ENCODE assay signal across 8 mouse cellular contexts in the genomic region with DNA sequence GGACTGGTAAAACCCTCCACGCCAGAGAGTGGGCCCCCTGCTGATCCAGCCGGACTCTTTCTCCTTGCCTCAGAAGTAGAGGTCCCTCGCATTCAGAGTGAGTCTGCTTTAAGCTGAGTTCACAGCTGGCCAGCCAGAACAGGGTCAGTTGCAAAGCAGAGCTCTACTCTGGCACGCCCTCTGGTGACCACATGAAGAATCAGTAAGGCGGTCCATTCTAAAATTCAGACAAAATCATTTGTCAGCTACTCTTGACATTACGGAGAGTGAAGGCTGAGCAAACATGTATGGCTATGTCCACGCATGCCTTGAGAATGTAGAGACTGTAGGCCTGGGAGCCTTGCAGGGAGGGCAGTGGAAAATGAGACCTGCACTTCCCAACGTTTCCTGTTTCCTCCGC. TPM values are rescaled to one million over a fixed set of nuclear protein-coding genes. Genes with fewer than 3 reads are reported as not detected.
DNase-seq lines count a peak whose midpoint lies in the region; ATAC-seq lines count a peak whose summit lies in the region.

No protein-coding gene starts in this region.

- no peak overlapping the region for H3K4me3 ChIP-seq in kidney, embryonic 15.5 days (replicated peaks)
- H3K4me3 ChIP-seq in liver, embryonic 12.5 days: no peak overlapping the region
- no peak overlapping the region for H3K4me3 ChIP-seq in stomach, embryonic 15.5 days (replicated peaks)

- ATAC-seq in kidney, embryonic 15.5 days (replicated peaks; ENCODE audit: low FRiP score): no peak; the same call in 1 of the 2 replicates
- ATAC-seq in granulocyte monocyte progenitor cell, adult 5-6 weeks (replicated peaks; ENCODE audit: poor library complexity, severe bottlenecking): peak; percentile 84
- ATAC-seq in liver, embryonic 12.5 days: peak; percentile 64
- ATAC-seq in stomach, embryonic 15.5 days (ENCODE audit: insufficient read depth, low FRiP score, low read depth): peak; percentile 69

- H3K27me3 ChIP-seq in kidney, embryonic 15.5 days: no peaks in the 10 kb centered on the region
- no peaks in the 10 kb centered on the region; the same call in 1 of the 2 replicates for H3K27me3 ChIP-seq in liver, embryonic 12.5 days (replicated peaks)
- H3K27me3 ChIP-seq in stomach, embryonic 15.5 days (replicated peaks): no peaks in the 10 kb centered on the region

- peaks cover 4% of the 10 kb centered on the region; the same call in 1 of the 2 replicates for H3K4me1 ChIP-seq in kidney, embryonic 15.5 days
- H3K4me1 ChIP-seq in liver, embryonic 12.5 days: peaks cover 24% of the 10 kb centered on the region
- H3K4me1 ChIP-seq in stomach, embryonic 15.5 days: no peaks in the 10 kb centered on the region

- peak; percentile 48 for DNase-seq in kidney, adult 11 months
- peak; percentile 57 for DNase-seq in cerebellum, adult 9-11 months
- peak; percentile 77 for DNase-seq in kidney, adult 18-20 months
- DNase-seq in natural killer cell, adult 2 months (ENCODE audit: low spot score in 2 of 2): peak; percentile 52 to 61

- no peaks in the 10 kb centered on the region for H3K9me3 ChIP-seq in kidney, embryonic 15.5 days (replicated peaks)
- no peaks in the 10 kb centered on the region; the same call in 1 of the 2 replicates for H3K9me3 ChIP-seq in liver, embryonic 12.5 days (replicated peaks)
- no peaks in the 10 kb centered on the region for H3K9me3 ChIP-seq in stomach, embryonic 15.5 days

- H3K27ac ChIP-seq in kidney, embryonic 15.5 days: no peak overlapping the region
- no peak overlapping the region for H3K27ac ChIP-seq in liver, embryonic 12.5 days
- H3K27ac ChIP-seq in stomach, embryonic 15.5 days: no peak overlapping the region

- WGBS in kidney, embryonic 15.5 days: 10% methylated on average over 9 of the region's 9 CpGs
- 13% methylated on average over 9 of the region's 9 CpGs for whole genome bisulfite sequencing in liver, embryonic 12.5 days (ENCODE audit: insufficient replicate concordance)
- 8% methylated on average over 9 of the region's 9 CpGs for WGBS in stomach, embryonic 15.5 days

- no peaks in the 10 kb centered on the region for H3K36me3 ChIP-seq in kidney, embryonic 15.5 days
- no peaks in the 10 kb centered on the region for H3K36me3 ChIP-seq in liver, embryonic 12.5 days
- no peaks in the 10 kb centered on the region for H3K36me3 ChIP-seq in stomach, embryonic 15.5 days

- no peak overlapping the region for H3K4me2 ChIP-seq in kidney, embryonic 15.5 days
- no peak overlapping the region for H3K4me2 ChIP-seq in liver, embryonic 12.5 days
- no peak overlapping the region for H3K4me2 ChIP-seq in stomach, embryonic 15.5 days

- H3K9ac ChIP-seq in kidney, embryonic 15.5 days: no peak overlapping the region
- no peak overlapping the region for H3K9ac ChIP-seq in liver, embryonic 12.5 days
- no peak overlapping the region for H3K9ac ChIP-seq in stomach, embryonic 15.5 days

RNA-seq across cellular contexts. Expression of a gene that starts 6.7 kb away (rescaled TPM):
- polyA plus RNA-seq in kidney, embryonic 15.5 days (2015; fragmentation: Nextera tagmentation; extraction: Ambion mirVana): 53.2 and 53.9 TPM in 2 replicates
- total RNA-seq in granulocyte monocyte progenitor cell, adult 5-6 weeks (2014; fragmentation: Nextera tagmentation): 42.9 and 43.9 TPM in 2 replicates
- total RNA-seq in granulocyte monocyte progenitor cell, adult 5-6 weeks (2017): 66.9 and 67.0 TPM in 2 replicates
- polyA plus RNA-seq in liver, embryonic 12.5 days (2016; fragmentation: Nextera tagmentation; extraction: Ambion mirVana): 48.7 and 49.1 TPM in 2 replicates
- 48.7 and 48.9 TPM in 2 replicates for polyA plus RNA-seq in stomach, embryonic 15.5 days (2015; fragmentation: Nextera tagmentation; extraction: Ambion mirVana)

RNA-seq across cellular contexts. Expression of a gene that starts 9.1 kb away (rescaled TPM):
- not detected in 2 replicates for polyA plus RNA-seq in kidney, embryonic 15.5 days (2015; fragmentation: Nextera tagmentation; extraction: Ambion mirVana)
- total RNA-seq in granulocyte monocyte progenitor cell, adult 5-6 weeks (2014; fragmentation: Nextera tagmentation): not detected in 2 replicates
- total RNA-seq in granulocyte monocyte progenitor cell, adult 5-6 weeks (2017): not detected in 2 replicates
- polyA plus RNA-seq in liver, embryonic 12.5 days (2016; fragmentation: Nextera tagmentation; extraction: Ambion mirVana): not detected in 2 replicates
- polyA plus RNA-seq in stomach, embryonic 15.5 days (2015; fragmentation: Nextera tagmentation; extraction: Ambion mirVana): not detected in 2 replicates

RNA-seq across cellular contexts. Expression of a gene that starts 52.2 kb away (rescaled TPM):
- polyA plus RNA-seq in kidney, embryonic 15.5 days (2015; fragmentation: Nextera tagmentation; extraction: Ambion mirVana): not detected in 2 replicates
- total RNA-seq in granulocyte monocyte progenitor cell, adult 5-6 weeks (2014; fragmentation: Nextera tagmentation): not detected in 2 replicates
- total RNA-seq in granulocyte monocyte progenitor cell, adult 5-6 weeks (2017): not detected in 2 replicates
- polyA plus RNA-seq in liver, embryonic 12.5 days (2016; fragmentation: Nextera tagmentation; extraction: Ambion mirVana): not detected in 2 replicates
- not detected in 2 replicates for polyA plus RNA-seq in stomach, embryonic 15.5 days (2015; fragmentation: Nextera tagmentation; extraction: Ambion mirVana)
